Mouse (Mus musculus) liver, embryonic 15.5 days (tissue): ENCODE data around the gene Gfi1b. TPM values are rescaled to one million over a fixed set of nuclear protein-coding genes. Genes with fewer than 3 reads are reported as not detected.

Experiments
- ATAC-seq: fragments of 200-750 bp; cut with Nextera tagmentation; 2 replicates; pipeline ENCODE4 v1.8.0; 2017; ENCODE audit warnings: moderate number of reproducible peaks, mild to moderate bottlenecking, moderate library complexity; ENCODE audit not compliant: insufficient read depth
- H3K27ac ChIP-seq: fragments of 300-500 bp; sonication (generic); replicated peaks from 2 replicates; pipeline ENCODE4 v1.5.1; 2015; ENCODE audit warnings: mild to moderate bottlenecking, inconsistent platforms
- H3K27me3 ChIP-seq: fragments of 300-500 bp; sonication (generic); 2 replicates; pipeline ENCODE4 v1.6.1; 2015; ENCODE audit warnings: mild to moderate bottlenecking, inconsistent platforms
- H3K36me3 ChIP-seq: fragments of 300-500 bp; sonication (generic); replicated peaks from 2 replicates; pipeline ENCODE4 v1.6.1; 2015; ENCODE audit warnings: moderate library complexity, mild to moderate bottlenecking, inconsistent platforms
- H3K4me1 ChIP-seq: fragments of 300-500 bp; sonication (generic); replicated peaks from 2 replicates; pipeline ENCODE4 v1.6.1; 2015; ENCODE audit warnings: inconsistent platforms
- H3K4me2 ChIP-seq: fragments of 300-500 bp; sonication (generic); 2 replicates; pipeline ENCODE4 v1.6.1; 2015; ENCODE audit warnings: moderate library complexity, mild to moderate bottlenecking, inconsistent platforms
- H3K4me3 ChIP-seq: fragments of 300-500 bp; sonication (generic); replicated peaks from 2 replicates; pipeline ENCODE4 v1.5.1; 2015; ENCODE audit warnings: mild to moderate bottlenecking, inconsistent platforms
- H3K9ac ChIP-seq: fragments of 300-500 bp; sonication (generic); 2 replicates; pipeline ENCODE4 v1.6.1; 2015; ENCODE audit warnings: moderate library complexity, mild to moderate bottlenecking, inconsistent platforms
- H3K9me3 ChIP-seq: fragments of 300-500 bp; sonication (generic); replicated peaks from 2 replicates; pipeline ENCODE4 v1.6.1; 2016; ENCODE audit warnings: inconsistent platforms
- WGBS: fragments of 180-500 bp; shearing (Covaris S2); methylation state at CpG from one replicate; pipeline ENCODE4 v1.1.7; 2015; ENCODE audit warnings: mixed read lengths; ENCODE audit not compliant: insufficient replicate concordance; 5-methylcytosine and 5-hydroxymethylcytosine counted together
- polyA plus RNA-seq: library from polyadenylated mRNA; unstranded; fragments of >200 nt; fragmentation: Nextera tagmentation; extraction: Ambion mirVana; gene quantifications from 2 replicates; pipeline ENCODE4 v1.2.1, GENCODE M21; 2015

Gfi1b gene
- polyA plus RNA-seq, 1 experiment from 2014 or later, result 88.2 TPM

DNA sequence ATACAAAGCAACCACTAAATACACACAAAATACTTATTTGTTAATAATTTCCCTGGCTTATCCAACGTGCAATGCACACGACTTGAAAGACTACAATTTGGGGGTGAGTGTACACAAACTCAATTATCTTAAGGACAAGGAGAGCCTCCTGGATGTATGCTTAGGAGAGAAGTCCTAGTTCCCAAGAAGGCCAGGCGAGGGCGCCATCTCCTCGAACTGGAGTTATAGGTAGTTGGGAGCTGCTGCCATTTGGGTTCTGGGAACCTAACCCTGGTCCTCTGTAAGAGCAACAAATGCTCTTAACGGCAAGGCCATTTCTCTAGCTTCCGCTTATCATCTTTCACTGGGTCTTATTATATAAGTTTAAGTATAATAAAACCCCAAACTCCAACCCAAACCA is 18.0 kb upstream of the Gfi1b start:
- no peak overlapping the region for H3K4me3 ChIP-seq
- no peak for ATAC-seq
- H3K27ac ChIP-seq, result peak overlapping the region; percentile 91

DNA sequence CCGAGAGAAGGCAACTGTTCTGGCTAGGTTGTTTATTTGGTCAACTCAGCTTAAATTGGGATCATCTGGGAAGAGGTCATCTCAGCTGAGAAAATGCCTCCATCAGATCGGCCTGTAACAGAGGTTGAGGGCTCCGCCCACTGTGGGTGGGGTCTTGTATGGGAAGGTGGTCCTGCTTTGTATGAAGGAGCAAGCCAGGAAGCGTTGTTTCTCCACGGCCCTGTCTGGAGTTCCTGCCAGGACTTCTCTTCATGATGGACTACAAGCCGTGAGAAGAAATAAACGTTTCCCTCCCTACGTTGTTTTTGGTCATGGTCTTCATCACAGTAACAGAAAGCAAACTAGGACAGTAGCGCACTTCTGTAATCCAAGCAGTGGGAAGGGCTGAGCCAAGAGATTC is 17.1 kb upstream of the Gfi1b start:
- no peaks in the 10 kb centered on the region for H3K36me3 ChIP-seq
- no peak overlapping the region for H3K9ac ChIP-seq
- 0 out of 2 replicates have a peak overlapping the region, but pooled peaks have one; percentile 19 for H3K27ac ChIP-seq
- peaks cover 40% of the 10 kb centered on the region for H3K4me1 ChIP-seq
- H3K27me3 ChIP-seq, result no peaks in the 10 kb centered on the region; the same call in 1 of the 2 replicates
- H3K9me3 ChIP-seq, result no peaks in the 10 kb centered on the region
- 0 out of 2 replicates have a peak overlapping the region, but pooled peaks have one; percentile 2 for H3K4me3 ChIP-seq
- peak overlapping the region; percentile 50 for H3K4me2 ChIP-seq
- ATAC-seq, result no peak
- WGBS, result 15% methylated on average over 9 of the region's 9 CpGs

More for the DNA sequence above, 18.0 kb upstream of the Gfi1b start:
- WGBS, result 59% methylated on average over 7 of the region's 7 CpGs
- Histone ChIP-seq H3K9ac (no peak overlapping the region), H3K4me1 (peaks cover 43% of the 10 kb centered on the region), H3K4me2 (peak overlapping the region; percentile 89; the same call in 1 of the 2 replicates), H3K27me3 (no peaks in the 10 kb centered on the region; the same call in 1 of the 2 replicates), H3K9me3 (no peaks in the 10 kb centered on the region), H3K36me3 (no peaks in the 10 kb centered on the region)

DNA sequence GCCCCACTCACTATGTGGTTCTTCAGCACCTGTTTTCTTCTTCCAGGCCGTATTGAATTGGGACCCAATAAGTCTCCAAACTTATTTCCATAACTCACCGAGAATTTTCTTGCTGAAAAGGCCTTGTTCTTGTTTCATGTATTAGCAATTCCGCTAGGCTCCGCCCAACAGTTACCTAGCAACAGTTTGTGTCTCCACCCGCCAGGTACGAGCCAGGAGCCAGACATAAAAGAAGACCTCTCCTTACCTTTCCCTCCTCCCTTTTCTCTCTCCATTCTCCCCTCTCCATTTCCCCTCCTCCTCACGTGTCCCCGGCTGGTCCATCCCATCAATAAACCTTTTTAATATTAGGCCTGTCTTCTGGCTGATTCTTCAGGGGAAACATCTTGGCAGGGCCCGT is 16.6 kb upstream of the Gfi1b start:
- Histone ChIP-seq H3K4me1 (peaks cover 37% of the 10 kb centered on the region), H3K4me2 (peak overlapping the region; percentile 50), H3K9me3 (no peaks in the 10 kb centered on the region), H3K36me3 (no peaks in the 10 kb centered on the region), H3K9ac (no peak overlapping the region), H3K27ac (0 out of 2 replicates have a peak overlapping the region, but pooled peaks have one; percentile 19), H3K27me3 (no peaks in the 10 kb centered on the region; the same call in 1 of the 2 replicates), H3K4me3 (0 out of 2 replicates have a peak overlapping the region, but pooled peaks have one; percentile 2)
- ATAC-seq, result no peak
- 47% methylated on average over 9 of the region's 9 CpGs for WGBS

GRCm38 (mm10) chr2:28637106-28637845 is 15.5 kb upstream of the Gfi1b start:
- Histone ChIP-seq H3K9ac (no peak overlapping the region), H3K9me3 (no peaks in the 10 kb centered on the region), H3K4me2 (no peak overlapping the region), H3K4me3 (no peak overlapping the region), H3K4me1 (peaks cover 36% of the 10 kb centered on the region), H3K36me3 (no peaks in the 10 kb centered on the region), H3K27ac (no peak overlapping the region), H3K27me3 (no peaks in the 10 kb centered on the region; the same call in 1 of the 2 replicates)
- ATAC-seq, result no peak
- WGBS, result 72% methylated on average over 9 of the region's 9 CpGs

- WGBS, result 67% methylated on average over 1 of the region's 1 CpGs
- no peaks in the 10 kb centered on the region for H3K9me3 ChIP-seq
- H3K27ac ChIP-seq, result no peak overlapping the region
- H3K4me1 ChIP-seq, result peaks cover 26% of the 10 kb centered on the region
- H3K27me3 ChIP-seq, result no peaks in the 10 kb centered on the region; the same call in 1 of the 2 replicates
- ATAC-seq, result no peak
- H3K36me3 ChIP-seq, result no peaks in the 10 kb centered on the region
- H3K4me2 ChIP-seq, result no peak overlapping the region
- H3K4me3 ChIP-seq, result no peak overlapping the region
- no peak overlapping the region for H3K9ac ChIP-seq
Observed at GRCm38 (mm10) chr2:28635199-28635598, 13.4 kb upstream of the Gfi1b start.

- no peak overlapping the region for H3K4me2 ChIP-seq
- peaks cover 14% of the 10 kb centered on the region; the same call in 1 of the 2 replicates for H3K4me1 ChIP-seq
Observed at GRCm38 (mm10) chr2:28633136-28633535, 11.4 kb upstream of the Gfi1b start.

DNA sequence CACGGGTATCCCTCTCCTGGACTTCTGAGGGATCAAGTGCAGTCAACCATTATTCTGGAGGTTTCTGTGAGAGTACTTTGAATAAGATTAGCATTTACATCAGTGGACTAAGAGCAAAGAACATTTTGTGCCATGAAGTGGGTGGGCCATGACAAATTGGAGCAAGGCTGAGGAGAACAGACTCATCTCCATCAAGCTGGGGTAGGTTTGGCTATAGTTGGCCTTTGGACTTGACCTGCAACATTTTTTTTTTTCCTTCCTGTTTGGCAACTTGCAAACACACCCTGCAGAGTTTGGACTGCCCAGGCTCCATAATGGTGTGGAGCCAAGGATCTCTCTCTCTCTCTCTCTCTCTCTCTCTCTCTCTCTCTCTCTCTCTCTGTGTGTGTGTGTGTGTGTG is 10.8 kb upstream of the Gfi1b start:
- Histone ChIP-seq H3K4me2 (no peak overlapping the region), H3K4me1 (peaks cover 14% of the 10 kb centered on the region; the same call in 1 of the 2 replicates), H3K27ac (no peak overlapping the region), H3K9ac (no peak overlapping the region), H3K9me3 (no peaks in the 10 kb centered on the region), H3K27me3 (no peaks in the 10 kb centered on the region; the same call in 1 of the 2 replicates), H3K4me3 (no peak overlapping the region), H3K36me3 (no peaks in the 10 kb centered on the region)
- WGBS, result 61% methylated on average over 1 of the region's 1 CpGs
- no peak for ATAC-seq

More at GRCm38 (mm10) chr2:28633136-28633535, 11.4 kb upstream of the Gfi1b start:
- Histone ChIP-seq H3K9ac (no peak overlapping the region), H3K27me3 (no peaks in the 10 kb centered on the region; the same call in 1 of the 2 replicates), H3K9me3 (no peaks in the 10 kb centered on the region), H3K36me3 (no peaks in the 10 kb centered on the region), H3K4me3 (no peak overlapping the region), H3K27ac (no peak overlapping the region)
- WGBS, result 23% methylated on average over 4 of the region's 4 CpGs
- no peak for ATAC-seq

DNA sequence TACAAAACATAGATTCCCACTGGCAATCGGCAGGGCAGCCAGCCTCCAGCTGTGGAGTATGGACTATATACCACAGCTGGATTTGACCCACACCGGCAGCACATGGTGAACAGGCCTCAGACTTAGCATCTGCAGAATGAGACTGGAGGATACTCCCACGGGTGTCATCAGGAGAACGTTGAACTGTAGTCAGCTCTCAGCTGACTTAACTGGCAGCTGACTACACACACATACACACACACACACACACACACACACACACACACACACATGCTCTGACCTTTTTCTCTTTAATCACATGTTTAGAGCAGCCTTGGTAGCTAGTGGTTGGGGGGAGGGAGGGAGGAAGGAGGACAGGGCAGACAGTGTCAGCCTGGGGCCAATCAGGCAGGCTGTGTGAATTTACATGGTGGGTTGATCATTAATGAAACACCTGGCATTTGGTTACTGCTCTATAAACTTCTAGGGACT is 8.2 kb upstream of the Gfi1b start:
- Histone ChIP-seq H3K4me3 (no peak overlapping the region), H3K9me3 (no peaks in the 10 kb centered on the region), H3K4me1 (peaks cover 14% of the 10 kb centered on the region; the same call in 1 of the 2 replicates), H3K9ac (no peak overlapping the region), H3K36me3 (no peaks in the 10 kb centered on the region), H3K27me3 (no peaks in the 10 kb centered on the region; the same call in 1 of the 2 replicates), H3K4me2 (no peak overlapping the region), H3K27ac (no peak overlapping the region)
- WGBS, result 49% methylated on average over 4 of the region's 4 CpGs
- ATAC-seq, result peak; percentile 75

- Histone ChIP-seq H3K4me2 (no peak overlapping the region), H3K4me3 (no peak overlapping the region), H3K9ac (no peak overlapping the region), H3K27ac (no peak overlapping the region), H3K36me3 (no peaks in the 10 kb centered on the region), H3K9me3 (no peaks in the 10 kb centered on the region), H3K4me1 (peaks cover 14% of the 10 kb centered on the region), H3K27me3 (no peaks in the 10 kb centered on the region; the same call in 1 of the 2 replicates)
- 39% methylated on average over 2 of the region's 2 CpGs for WGBS
- no peak for ATAC-seq
Observed at GRCm38 (mm10) chr2:28628053-28628452, 6.3 kb upstream of the Gfi1b start.

DNA sequence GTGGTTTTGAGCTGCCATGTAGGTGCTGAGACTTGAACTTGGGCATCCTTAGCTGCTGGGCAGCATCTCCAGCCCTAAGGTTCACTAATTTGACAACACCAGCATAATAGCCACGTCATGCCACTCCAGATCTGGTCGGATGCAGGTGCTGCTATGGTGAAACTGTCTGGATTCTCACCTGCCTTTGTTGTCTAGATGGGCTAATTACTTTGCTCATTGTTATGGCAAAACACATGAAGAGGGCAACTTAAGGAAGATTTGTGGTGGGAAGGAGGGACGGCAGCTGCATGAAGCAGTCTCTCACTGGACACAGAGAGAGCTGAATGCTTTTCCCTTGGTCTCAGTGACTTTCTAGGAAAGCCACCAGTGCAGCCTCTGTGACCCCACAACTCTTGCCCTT is 4.3 kb upstream of the Gfi1b start:
- H3K27ac ChIP-seq, result no peak overlapping the region
- no peak overlapping the region for H3K9ac ChIP-seq
- no peak overlapping the region for H3K4me3 ChIP-seq
- no peaks in the 10 kb centered on the region; the same call in 1 of the 2 replicates for H3K27me3 ChIP-seq
- no peaks in the 10 kb centered on the region for H3K9me3 ChIP-seq
- H3K4me1 ChIP-seq, result peaks cover 22% of the 10 kb centered on the region
- no peaks in the 10 kb centered on the region for H3K36me3 ChIP-seq
- no peak for ATAC-seq
- H3K4me2 ChIP-seq, result no peak overlapping the region
- 61% methylated on average over 3 of the region's 3 CpGs for WGBS

GRCm38 (mm10) chr2:28624870-28625269 is 3.1 kb upstream of the Gfi1b start:
- no peak overlapping the region for H3K9ac ChIP-seq
- no peak overlapping the region for H3K4me3 ChIP-seq
- H3K4me1 ChIP-seq, result peaks cover 24% of the 10 kb centered on the region
- H3K27ac ChIP-seq, result no peak overlapping the region
- H3K9me3 ChIP-seq, result no peaks in the 10 kb centered on the region
- no peak overlapping the region for H3K4me2 ChIP-seq
- no peaks in the 10 kb centered on the region for H3K36me3 ChIP-seq
- no peak for ATAC-seq
- no peaks in the 10 kb centered on the region; the same call in 1 of the 2 replicates for H3K27me3 ChIP-seq
- 77% methylated on average over 3 of the region's 3 CpGs for WGBS
